Mouse (Mus musculus): ENCODE results near the gene Cntrl.

Cntrl gene

GRCm38 (mm10) chr2:35174100-35174499 lies 64.8 kb downstream of the Cntrl start:
- DNase-seq (ENCODE audit: low spot score), result no peak

DNA sequence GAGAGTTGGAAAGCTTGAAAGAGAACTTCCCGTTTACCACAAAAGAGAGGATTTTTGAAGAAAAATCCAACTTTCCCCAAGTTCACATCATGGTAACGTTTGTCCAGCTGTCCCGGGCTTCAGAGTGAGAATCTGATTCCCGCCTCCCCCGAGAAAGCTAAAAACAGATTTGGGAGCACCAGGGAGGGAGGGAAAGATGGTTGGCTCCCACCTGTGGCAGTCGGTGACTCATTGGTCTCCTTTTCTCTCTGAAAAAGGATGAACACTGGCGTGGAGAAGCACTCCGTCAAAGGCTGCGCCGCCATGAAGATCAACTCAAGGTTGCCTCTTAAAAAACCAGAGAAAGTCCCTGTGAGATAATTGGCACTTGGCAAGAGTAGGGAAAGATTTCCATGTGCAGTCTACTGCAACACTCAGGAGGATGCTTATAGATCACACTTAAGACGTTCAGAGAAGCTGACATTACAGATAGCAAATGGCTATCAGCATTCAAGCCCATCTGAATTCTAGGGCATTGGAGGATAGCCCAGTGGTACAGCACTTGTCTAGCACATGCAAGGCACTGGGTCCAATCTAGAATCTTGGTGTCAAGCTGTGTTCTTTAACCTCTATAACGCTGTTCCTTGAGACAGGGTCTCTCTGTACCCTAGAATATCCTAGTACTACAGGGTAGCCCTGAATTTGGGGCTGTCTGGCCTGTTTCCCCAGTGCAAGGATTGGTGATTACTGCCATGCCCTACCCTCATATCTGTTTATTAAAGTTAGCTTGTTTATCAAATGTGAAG lies 66.2 kb downstream of the Cntrl start:
- no peak for DNase-seq (ENCODE audit: low spot score)

DNA sequence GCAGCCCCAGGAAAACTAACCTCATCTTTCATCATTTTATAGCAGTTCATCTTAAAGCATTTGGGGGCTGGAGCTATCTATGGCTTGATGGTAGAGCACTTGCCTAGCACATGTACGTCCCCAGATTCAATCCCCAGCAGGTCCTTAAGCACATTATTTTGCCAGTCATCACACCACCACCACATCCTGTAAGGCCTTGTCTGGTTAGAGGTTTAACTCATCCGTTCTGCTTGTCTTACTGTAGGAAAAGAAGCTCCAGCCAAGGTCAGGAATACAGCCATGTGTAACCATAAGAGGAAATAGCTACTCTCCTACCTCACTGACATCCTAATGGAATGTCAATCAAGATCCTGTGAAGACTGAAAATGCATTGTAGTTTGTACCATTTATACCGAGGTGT lies 68.9 kb downstream of the Cntrl start:
- no peak for DNase-seq (ENCODE audit: low spot score)

- no peak for DNase-seq (ENCODE audit: low spot score)
Measured at GRCm38 (mm10) chr2:35183115-35183673, 73.9 kb downstream of the Cntrl start.

- DNase-seq (ENCODE audit: low spot score), result no peak
Measured at GRCm38 (mm10) chr2:35188929-35189328, 79.6 kb downstream of the Cntrl start.

DNA sequence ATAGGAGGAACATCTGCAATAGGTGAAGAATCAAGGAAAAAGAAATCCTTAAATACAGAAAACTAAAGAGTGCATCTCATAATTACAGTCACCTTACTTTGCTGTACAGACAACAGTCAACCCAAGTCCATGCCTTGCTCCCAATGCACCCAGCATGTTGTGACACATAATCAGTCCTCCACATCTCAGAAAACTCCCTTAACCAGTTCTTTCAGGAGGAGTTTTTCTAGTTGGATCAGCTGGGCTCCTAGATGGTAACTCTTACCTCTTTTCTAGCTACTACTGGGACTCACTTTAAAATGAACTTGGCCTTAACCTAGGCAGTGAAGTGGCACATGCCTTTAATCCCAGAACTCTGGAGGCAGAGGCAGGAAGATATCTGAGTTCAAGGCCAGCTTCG lies 84.7 kb downstream of the Cntrl start:
- no peak for DNase-seq (ENCODE audit: low spot score)

DNA sequence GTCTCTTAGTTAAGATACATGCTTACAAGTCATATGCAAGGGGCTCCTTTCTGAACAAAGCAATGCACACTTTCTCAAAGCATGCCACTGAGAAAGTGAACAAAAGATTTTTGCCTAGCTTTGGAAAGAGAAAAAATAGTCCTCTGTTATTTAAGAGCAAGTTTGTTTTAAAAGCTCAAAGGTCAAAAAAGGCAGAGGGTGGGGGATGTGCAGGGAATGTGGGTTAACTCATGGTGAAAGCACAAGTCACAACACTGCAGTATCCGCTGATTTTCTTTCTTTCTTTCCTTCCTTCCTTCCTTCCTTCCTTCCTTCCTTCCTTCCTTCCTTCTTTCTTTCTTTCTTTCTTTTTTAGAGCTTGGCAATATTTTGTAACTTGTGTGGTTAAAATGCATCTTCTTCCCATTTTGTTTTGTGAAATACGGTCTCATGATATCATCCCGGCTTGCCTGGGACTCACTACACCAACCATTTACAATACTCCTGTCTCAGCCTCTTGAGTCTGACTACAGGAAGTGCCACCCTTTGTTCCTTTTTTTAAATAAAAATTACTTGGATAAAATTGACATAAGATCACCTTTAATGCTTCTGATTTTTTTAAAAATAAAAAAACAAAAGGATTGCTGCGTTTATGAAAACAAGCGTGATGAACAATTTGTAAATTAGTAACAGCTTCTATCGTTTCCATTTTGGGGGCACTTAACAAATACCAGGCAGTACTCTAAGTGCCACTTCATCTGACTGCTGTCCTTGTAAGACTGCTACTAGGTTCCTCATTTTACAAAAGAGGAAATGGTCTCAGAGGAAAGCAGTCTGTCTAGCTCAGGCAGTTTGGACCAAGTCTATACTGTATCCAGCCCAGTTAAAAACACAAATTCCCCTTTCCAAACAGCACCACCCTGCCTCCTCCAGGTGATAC lies 86.6 kb downstream of the Cntrl start:
- no peak for DNase-seq (ENCODE audit: low spot score)

- no peak for DNase-seq (ENCODE audit: low spot score)
Measured at GRCm38 (mm10) chr2:35199541-35199940, 90.2 kb downstream of the Cntrl start.

DNA sequence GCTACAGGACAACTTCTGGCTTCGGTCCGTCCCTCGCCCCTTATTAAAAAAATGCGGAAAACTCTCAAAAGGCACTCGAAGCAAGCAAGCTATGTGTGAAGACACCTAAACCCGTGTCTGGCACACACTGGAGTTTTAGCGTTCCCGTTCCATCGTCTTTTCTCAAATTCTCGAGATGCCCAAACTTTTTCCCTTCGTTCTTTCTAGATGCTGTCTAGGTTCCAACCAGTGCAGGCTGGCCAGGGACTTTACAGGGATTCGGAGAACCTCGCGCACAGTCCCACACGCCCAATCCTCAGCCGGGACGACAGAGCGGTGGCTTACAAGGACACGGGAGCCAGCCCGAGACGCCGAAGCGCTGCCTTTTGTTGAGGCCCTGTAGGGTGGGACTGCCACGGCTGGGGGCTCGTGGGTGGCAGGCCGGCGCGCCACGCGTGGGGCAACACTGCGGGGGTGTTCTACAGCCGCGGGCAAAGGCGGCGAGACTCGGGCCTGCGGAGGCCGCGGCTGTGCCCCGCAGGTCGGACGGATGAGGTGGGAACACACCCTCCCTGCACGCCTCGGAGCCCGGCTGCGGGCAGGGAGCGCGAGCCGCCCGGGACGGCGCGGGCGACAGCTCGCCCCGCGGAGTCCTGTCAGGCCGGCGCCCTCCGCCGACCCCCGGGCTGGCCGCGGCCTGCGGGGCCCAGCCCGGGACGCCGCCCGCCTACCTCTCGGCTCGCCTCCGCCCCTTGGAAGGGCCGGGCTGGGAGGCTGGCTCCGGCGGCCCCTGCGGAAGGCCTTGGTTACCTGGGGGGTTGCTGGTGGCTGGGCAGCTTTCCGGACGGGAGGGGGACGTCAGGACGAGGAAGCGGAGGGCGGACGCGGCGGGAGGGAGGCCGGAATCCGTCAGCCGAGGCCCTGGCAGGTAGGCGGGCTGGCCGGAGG lies 90.9 kb downstream of the Cntrl start:
- DNase-seq (ENCODE audit: low spot score), result peak; percentile 57

DNA sequence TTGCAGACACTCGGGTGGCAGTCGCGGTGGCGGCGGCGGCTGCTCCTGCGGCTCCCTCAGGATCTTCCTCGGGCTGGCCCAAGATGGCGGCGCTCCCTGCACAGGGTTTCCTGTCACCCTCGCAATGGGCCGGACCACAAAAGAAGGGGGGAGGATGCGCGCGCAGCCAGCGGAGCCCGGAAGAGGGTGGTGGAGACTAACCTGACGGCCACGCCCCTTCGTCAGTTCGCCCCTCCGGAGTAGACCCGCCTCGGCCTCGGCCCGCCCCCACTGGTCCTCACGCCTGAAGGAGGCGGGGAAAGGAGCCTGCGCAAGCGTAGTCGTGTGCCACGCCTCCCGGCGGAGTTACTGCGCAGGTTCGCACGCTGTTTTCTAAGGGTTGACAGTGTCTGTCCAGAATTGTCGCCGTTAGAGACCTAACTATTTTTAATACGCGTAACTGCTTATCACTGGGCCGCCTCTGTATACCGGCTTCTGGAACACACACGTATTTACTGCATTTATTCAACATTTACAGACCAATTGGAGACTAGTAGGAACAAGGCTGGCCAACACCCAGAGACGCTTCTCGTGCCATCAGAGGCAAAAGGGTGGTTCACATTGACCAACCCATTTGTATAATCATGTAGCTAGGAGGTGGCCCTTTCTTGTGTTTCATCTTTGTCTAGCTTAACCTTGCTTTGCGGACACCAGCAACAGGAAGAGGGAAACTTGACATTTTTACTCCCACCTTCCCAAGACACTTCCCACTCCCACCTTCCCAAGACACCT lies 91.8 kb downstream of the Cntrl start, which contains the start of gene Rab14:
Gene Rab14 (minus strand): TSS at position 223 of the 771 bp plus-strand sequence.
- peak; percentile 99 for DNase-seq (ENCODE audit: low spot score)

GRCm38 (mm10) chr2:35203729-35204128 lies 94.4 kb downstream of the Cntrl start:
- no peak for DNase-seq (ENCODE audit: low spot score)

- DNase-seq (ENCODE audit: low spot score), result no peak
Measured at GRCm38 (mm10) chr2:35206761-35207160, 97.5 kb downstream of the Cntrl start.

DNA sequence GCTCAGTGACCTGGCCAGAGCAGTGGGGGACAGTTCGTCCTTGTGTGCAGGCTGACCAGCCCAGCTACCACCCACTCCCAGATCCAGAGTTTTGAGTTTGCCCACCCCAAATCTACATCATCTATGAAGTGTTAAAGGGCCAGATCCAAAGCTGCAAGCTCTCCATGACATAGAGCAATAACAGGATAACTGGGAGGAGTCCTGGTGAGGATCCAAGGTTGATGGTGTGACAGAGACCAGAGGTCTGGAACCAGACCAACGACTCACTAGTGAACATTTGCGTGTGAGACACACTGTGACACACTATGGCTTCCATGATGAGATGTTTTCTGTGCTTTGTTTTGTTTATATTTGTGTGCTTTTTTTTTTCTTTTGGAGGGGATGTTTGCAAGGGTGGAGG lies 98.8 kb downstream of the Cntrl start:
- DNase-seq (ENCODE audit: low spot score), result no peak

DNA sequence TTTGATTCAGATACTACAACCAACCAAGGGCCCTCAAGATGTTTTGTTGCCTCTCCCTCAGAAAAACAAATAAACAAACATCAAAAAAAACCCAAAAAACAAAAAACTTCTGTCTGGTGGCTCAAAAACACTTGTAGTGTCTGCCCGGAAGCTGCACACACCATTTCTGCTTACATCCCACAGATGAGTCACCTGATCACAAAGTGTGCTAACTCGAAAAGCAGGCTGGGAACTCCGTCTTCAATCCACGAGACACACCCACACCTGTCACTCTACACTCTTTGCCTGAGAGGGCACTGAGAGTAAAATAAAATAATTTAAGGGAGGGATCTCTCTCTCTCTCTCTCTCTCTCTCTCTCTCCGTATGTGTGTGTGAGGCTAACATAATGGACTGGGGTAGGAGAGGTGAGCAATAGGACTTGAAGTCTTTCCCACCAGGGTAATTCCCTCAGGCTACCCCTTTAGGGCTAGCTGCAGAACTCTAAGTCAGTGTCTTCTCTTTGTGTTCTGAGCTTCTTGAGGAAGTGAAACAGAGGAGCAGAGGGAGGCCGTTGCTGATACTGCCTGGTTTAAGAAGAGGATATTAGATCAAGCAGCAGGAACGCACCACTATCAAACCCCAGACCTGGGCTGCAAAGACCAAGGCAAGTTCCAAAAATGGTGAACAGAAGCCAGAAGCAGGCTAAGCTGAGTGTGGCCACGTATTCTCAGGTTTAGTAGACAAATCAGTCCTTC lies 99.8 kb downstream of the Cntrl start:
- no peak for DNase-seq (ENCODE audit: low spot score)

GRCm38 (mm10) chr2:35211681-35212080 lies 102.4 kb downstream of the Cntrl start:
- no peak for DNase-seq (ENCODE audit: low spot score)

- peak; percentile 44 for DNase-seq (ENCODE audit: low spot score)
Measured at GRCm38 (mm10) chr2:35213345-35213910, 104.1 kb downstream of the Cntrl start.

DNA sequence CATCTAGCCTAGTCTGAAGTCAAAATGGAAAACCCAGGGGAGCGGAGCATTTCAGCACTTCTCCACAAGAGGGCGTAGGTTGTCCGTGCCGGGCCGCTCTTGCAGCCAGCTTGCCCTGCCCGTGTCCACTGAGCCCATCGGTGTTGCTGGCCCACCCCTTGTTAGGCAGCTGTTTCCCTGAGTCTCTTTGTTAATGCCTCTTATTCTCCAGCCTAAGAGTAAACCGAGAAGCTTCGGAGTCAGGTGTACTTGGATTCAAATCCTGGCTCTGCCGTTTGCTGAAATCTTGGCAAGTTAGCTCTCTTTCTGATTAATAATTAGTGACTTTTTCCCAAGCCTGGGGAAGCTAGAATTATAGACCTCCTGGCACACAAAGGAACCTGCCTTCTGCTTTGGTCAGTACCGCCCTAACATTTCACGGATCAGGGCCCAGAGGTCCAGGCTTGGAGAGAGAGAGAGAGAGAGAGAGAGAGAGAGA lies 105.6 kb downstream of the Cntrl start:
- peak; percentile 62 for DNase-seq (ENCODE audit: low spot score)

DNA sequence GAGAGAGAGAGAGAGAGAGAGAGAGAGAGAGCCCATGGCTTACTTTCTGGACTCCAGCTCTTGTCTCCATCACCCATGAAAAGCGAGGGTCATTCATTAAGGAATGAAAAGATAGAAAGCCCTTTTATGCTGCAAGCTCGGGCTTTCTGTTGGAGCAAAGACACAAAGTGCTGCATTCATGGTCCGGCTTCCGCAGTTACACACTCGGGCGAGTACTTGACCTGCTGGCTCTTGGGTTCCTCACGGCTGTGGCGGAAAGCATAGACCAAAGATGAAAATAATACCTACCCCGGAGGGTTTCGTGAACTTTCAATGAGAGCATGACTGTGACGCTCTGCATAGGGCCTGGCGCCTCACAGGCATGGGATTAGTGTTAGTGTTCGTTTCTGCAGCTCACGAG lies 106.1 kb downstream of the Cntrl start:
- DNase-seq (ENCODE audit: low spot score), result no peak

GRCm38 (mm10) chr2:35216701-35217100 lies 107.4 kb downstream of the Cntrl start:
- DNase-seq (ENCODE audit: low spot score), result no peak

DNA sequence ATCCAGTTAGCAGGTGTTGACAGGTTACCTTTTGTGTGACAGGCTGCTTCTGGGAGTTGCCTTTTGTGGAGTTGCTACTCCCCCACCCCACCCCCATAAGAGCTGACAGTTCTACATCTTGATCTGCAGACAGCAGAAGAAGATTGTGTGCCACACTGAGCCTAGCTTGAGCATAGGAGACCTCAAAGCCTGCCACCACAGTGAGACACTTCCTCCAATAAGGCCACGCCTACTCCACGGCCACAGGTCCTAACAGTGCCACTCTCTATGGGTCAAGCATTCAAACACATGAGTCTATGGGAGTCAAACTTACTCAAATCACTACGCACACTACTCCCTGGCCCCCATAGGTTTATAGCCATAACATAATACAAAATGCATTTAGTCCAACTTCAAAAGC lies 109.4 kb downstream of the Cntrl start:
- no peak for DNase-seq (ENCODE audit: low spot score)

Data from c-Kit-positive CD71-positive TER-119-positive erythroid progenitor cells, embryonic 14.5 days (primary cell).